Mouse (Mus musculus): ENCODE results near the gene Traf1.

Gene Traf1

DNA sequence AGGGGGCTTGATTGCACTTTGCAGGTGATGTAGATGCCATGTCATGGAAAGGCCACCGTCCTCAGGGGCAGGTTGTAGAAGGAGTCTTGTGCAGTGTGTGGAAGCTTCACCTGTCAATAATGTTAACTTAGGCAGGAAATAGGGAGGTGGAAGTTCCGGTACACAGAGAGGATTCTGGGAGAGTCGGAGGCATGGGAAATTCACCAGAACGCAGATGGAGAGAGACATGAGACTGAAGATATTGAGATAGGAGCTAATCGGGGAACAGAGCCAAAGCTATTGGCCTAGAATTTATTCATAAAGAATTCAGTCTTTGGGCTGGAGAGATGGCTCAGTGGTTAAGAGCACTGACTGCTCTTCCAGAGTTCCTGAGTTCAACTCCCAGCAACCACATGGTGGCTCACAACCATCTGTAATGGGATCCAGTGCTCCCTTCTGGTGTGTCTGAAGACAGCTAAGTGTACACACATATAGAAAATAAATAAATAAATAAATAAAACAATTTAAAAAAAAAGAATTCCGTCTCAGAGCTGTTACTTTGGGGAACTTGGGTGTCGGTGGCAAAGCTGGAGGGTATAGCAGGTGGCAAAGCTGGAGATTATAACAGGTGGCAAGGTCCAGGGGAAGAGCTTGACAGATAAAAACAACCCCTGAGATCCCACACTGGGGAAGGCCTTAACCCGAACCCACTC is 4.8 kb upstream of the Traf1 start:
- DNase-seq: no peak

DNA sequence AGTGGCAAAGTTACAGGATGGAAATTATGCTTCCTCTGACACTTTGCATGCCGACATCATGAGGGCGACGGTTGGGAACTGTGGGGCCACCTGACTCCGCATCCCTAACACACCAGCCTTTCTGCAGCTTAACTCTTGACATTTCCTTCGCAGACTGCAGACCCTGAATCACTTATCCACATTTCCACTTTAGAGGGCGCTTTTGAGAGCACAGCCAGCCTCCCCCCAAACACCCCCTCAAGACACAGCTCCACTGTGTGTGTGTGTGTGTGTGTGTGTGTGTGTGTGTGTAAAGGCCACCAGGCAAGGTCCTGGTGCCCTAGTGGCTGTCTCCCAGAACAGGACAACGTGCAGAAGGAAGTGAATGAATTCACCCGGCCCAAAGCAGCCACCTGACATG is 4.2 kb upstream of the Traf1 start:
- no peak for DNase-seq

DNA sequence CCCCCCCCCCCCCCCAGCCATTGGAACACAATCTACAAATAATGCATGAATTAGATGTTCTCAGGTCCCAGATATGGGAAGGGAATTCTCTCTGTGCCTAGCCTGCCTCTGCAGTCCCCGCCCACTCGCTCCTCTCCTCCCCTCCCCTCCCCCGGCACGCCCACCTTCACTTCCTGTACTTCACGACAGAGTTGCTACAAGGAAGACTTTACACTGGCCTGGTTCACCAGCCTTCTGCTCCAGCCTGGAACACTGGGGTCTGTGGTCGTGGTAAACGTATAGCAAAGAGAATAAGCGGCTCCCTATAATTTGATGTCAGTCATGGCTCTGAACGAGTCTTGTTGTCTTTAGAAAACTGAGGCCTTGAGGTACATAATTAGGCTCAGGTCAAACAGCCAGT is 3.7 kb upstream of the Traf1 start:
- DNase-seq: no peak

DNA sequence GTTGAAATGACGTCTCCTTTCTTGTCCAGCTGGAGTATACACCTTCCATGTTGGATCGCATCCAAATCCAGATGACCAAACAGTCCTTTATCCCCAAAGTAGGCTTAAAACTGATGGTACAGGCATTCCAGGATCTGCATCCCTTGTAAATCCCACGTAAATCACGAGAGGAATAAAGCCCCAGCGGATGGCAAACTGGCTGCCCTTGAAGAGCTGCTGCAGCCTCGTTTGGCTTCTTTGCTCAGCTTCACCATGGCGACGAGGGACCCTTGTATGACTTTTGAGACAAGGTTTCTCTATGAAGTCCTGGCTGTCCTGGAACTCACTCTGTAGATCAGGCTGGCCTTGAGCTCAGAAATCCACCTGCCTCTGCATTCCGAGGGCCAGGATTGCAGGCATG is 3.1 kb upstream of the Traf1 start:
- no peak for DNase-seq

DNA sequence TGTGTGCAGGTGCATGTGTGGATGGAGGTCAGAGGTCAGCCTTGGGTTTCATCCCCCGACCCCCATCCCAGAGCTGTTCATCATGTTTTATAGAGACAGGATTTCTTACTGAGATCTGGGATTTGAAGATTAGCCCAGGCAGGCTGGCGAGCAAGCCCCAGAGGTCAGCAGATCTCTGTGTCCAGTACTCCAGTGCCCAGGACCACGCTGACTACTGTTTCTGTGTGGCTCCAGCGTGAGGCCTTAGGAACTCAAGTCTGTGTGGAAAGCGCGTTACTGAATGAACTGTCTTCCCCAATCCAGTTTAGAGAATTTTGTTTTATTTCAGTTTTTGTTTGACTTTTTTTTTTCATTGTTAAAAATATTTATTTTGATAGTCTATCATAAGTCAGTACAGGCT is 2.7 kb upstream of the Traf1 start:
- no peak for DNase-seq

DNA sequence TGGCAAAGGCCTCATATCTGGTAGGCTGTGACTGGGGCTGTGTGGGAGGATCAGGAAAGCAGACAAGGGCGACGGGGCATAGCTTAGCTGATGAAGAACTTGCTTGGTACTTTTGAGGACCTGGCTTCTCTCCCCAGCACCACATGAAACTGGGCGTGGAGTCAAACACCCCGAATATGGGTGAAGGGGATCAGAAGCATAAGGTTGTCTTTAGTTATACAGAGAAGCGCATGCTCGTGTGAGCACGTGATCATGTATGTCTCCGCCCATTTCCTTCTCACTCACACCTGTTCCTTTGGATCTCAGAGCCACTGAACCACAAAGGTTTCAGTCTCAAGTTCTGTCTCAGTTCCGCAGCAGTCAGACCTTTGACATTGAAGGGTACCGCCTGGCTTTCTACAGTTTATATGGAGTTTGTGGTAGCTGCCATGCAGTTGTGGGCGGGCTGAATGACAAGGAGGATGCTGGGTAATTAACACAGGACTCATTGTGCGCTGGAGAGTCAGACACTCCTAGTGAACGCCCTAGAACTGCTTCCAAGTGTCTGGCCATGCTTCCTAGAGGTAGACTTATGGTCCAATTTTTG is 1.9 kb upstream of the Traf1 start:
- DNase-seq: no peak

DNA sequence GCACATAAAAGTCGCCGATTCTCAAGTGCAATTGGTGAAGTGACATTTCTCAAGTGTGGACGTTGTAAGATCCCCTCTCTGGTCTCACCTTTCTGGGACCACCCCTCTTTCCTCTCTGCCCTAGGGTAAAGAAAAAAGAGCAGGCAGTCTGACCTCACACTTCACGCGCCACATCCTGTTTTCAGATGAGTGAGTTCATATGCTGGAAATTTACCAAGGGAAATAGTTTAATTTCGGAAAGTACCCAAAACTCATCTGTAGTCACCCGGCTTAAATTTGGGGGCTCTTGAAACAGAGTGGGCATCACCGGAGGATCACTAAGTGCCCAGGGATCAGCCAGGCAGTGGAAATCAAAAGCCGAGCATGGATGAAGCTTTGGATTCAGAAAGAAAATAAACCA is 1.3 kb upstream of the Traf1 start:
- DNase-seq: no peak

DNA sequence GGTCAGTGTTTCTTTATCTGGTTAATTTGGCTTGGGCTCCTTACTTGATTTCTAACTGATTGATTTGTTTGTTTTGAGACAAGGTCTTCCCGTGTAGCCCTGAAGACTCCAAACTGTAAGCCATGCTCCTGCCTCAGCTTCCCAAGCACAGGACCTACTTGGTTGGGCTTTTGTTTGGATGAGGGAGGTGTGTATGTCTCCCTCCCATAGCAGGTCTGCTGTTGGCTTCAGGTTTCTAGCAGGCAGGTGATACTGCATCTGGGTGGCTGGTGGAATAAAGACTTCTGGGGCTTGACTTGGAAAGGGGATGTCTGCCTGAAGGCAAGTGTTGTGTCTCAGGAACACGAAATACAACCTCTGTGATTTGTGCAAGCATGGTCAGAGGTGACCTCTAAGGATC is 639 bp upstream of the Traf1 start:
- no peak for DNase-seq

DNA sequence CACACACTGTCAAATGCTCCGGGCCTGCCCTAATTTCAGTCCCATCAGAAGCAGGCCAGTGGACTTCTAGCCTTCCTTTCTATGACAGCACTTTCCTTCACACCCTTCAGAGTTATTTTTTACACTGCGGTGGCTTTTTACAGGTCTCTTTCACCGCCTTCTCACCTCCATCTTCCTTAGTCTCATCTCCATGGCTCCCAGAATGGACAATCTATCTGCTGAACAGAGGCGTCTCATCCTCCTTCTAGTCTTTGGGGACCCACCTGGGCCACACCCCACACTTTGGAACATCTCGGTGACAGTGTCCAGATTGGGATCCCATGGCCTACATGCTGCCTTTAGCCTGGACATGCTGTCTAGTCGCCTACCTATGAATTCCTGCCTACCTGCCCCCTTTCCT is 606 bp downstream of the Traf1 start:
- no peak for DNase-seq

DNA sequence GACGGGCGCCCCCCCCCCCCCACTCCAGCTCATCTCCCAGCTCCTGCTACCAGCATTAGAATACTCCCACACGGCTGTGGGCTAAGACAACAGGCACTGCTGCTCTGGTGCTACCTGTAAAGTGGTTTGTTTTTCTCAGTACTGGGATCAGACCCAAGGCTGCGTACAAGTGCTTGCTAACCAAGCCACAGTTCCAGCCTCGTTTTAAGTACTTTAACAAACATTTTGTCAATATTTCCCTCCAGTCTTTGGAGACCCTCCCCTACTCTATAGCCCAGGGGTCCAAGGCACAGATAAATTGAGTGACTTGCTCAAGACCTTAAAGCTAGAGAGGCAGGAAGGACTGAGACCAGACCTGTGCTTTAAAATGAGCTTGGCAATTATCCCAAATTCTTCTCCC is 1.1 kb downstream of the Traf1 start:
- DNase-seq: no peak

DNA sequence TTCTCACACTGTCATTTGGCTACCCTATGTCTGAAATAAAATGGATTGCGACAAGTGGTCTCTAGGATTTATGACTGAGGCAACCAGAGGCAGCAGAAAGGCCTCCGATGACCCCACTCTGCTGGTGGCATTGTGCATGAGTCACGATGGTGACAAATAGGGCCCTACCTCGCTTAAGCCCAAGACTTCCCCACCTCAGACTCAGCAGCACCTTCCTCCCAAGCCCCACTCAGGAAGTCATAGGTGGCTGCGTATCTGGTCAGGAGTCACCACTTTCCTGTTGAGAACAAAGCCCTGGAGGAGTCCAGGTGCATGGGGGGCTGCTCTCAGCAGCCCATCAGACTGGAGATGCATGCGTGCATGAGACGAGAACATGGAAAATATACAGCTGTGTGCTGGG is 3.0 kb downstream of the Traf1 start:
- DNase-seq: no peak

DNA sequence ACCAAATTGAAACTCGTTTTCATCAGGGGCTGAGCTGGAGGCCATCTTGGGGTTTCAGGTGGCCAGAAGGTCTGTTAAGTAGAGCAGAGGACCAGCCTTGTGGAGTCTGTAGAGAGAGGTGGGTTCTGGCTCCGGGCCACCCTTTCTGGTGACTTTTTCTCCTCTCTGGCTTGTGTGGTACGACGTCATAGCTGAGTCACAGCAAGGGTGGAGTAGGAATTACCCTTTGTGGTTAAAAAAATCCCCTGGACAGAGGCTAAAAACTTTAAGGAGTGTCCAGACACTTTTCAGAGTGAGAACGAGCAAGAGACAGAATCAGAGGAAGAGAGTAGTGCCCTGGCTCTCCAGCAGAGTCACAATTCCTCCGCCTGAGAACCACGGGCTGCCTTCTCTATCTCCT is 3.5 kb downstream of the Traf1 start:
- DNase-seq: no peak

DNA sequence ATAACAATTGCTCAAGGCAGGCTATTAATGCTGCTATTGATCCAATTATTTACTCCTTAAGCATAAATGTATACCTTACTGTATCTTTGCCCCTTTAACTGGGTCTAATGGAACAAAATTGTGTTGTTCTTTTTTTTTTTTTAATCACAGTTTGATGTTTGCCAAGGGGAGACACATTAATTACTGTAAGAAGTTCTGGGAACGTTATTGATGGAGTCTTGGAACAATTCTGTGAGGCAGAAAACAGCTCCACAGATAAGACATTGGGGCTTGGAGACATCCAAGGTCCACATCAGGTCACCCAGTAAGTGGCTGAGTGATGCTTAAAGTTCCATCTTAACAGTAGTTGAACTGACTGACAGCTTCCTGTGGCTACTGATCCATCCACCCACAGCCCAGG is 4.2 kb downstream of the Traf1 start:
- DNase-seq: no peak

DNA sequence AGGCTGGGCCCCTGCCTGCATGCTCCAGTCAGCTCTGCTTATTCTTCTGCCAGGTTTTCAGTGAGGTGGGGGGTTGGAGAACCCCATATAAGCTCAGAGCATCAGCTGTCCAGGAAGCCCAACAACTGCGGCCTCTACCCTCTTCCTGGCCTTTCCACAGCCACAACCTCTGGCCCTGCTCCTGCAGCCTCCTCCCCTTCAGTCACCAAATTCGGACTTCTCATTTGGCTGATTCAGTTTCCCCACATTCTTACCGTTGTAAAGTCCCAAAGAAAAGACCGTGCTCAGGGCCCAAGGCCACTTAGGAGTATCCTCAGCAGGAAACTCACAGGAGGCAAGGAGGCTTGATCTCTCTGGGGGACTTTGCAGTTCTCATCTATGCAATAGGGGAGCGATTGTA is 4.6 kb downstream of the Traf1 start:
- DNase-seq: no peak

DNA sequence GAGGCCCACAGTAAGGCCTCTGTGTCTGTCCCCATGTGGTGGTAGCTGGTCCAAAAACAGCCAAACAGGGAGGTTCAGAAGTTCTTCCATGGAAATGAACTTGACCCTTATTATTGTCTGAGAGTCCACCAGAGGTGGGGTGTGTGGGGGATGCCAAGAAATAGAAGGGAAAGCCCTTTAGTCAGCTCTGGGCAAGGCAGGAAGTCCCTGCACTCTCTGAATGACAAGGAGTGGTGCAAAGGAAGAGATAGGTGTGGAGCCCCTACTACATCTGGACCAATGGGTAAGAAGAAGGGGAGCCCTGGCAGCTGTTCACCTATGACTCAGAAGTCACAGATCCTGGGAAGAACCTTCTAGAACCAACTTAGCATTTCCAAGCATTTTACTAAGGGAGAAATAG is 7.2 kb downstream of the Traf1 start:
- DNase-seq: no peak

DNA sequence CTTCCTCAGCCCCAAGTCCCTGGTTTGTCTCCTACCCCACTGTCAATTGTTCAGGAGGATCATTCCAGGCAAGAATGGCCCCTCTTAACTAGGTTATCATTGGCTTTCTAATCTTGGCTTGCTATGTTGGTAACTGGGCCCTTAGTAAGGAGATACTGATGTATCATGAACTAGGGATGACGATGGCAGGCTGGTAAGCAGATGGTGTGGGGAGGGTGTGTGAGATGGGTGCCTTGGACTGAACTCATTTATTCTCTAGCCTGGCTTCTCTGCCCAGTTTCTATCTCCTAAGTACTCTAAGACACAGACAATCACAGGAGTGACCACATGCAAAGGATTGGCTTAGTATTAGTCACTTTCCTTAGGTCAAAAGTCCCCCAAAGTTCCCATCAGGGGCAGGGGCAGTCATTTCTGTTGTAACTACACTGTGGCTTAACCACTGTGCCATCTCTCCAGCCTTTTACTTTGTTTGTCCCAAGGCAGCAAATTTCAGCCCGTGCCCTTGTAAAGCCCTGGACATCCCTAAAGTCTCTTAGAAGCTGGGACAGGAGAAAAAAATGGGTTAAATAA is 7.9 kb downstream of the Traf1 start:
- DNase-seq: no peak

DNA sequence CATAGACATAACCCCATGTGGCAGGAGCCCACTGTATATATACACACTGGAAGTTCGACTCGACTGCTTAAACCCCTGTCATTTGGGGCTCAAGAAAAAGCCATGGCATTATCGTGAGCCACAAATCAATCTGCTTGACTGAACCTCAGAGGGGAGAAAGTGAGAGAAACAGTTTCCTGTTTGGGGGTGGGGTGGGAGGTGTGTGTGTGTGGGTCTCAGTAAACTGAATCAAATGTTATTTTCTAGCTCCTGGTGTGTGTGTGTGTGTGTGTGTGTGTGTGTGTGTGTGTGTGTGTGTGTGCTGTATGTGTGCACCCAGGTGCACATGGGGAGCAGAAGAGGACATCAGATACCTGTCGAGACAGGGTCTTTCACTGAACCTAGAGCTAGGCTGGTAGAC is 8.6 kb downstream of the Traf1 start:
- DNase-seq: no peak

DNA sequence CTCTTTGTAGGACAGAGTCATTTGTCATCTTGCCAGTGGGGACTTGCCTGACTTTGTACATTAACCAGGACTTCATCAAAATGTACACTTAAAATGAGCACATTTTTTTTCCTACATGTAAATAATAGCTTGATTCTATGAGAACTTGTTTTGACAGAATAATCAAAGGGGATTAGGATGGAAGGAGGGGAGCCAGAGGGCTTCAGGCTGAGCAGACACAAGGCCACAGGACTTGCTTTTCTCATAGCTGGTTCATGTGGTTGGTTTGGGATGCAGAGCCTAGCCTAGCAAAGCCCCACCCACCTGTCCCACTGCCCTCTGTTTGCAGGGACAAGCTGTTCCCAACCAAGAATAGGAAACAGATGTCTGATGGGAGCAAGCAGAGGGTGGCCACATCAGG is 10.1 kb downstream of the Traf1 start:
- DNase-seq: no peak

DNA sequence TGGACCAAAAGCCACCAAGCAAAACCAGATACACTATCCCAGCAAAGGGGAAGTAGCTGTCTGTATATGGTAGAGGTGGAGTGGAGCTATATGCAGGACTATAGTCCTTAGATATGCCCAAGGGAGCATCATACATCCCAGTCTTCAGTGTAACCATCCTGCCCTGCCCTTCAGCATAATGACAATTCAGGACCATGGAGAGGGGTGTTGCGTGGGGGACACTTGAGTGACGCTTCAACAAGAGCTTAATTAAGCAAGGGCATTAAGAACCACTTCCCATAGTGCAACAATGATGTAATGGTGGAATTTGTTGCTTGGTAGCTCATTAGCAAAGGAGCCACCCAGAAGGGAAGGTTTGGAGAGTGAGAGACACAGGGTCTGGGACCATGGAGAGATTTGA is 12.9 kb downstream of the Traf1 start:
- no peak for DNase-seq

DNA sequence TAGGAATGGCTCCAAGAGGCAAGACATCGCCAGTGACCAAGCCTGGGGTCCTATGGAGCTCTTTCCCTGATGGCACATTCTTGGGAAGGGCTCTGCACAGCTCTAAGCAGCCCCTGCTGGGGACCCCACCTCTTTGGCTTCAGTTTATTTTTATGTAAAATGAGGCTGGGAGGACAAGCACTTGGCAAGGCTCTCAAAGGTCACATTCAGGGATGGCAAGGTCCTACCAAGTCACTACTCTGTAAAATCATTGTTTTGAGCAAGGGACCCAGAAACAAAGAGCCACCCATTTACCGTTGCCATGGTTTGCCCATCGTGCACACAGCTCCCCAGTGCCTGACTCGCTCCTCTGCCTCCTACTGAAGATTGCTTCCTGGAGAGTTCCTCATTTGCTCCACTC is 15.5 kb downstream of the Traf1 start:
- DNase-seq: no peak

DNA sequence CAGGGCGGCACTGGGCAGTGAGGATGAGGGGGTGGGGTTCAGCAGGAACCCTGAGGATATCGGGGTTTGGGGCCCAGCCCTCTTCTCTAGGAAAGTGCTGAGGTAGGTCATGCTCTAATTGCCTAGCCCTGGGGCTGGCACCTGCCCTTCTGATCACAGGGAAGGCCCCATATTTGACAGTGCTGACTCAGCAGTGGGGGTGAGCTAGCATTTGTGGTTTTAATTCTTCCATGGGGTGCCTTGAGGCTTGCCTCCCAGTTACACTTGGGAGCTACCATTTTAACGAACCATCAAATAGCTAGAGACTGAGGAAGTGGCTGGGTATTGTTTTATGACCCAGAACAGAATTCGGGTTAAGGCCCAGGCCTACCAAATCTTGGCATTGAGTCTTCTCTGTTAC is 16.0 kb downstream of the Traf1 start:
- no peak for DNase-seq

DNA sequence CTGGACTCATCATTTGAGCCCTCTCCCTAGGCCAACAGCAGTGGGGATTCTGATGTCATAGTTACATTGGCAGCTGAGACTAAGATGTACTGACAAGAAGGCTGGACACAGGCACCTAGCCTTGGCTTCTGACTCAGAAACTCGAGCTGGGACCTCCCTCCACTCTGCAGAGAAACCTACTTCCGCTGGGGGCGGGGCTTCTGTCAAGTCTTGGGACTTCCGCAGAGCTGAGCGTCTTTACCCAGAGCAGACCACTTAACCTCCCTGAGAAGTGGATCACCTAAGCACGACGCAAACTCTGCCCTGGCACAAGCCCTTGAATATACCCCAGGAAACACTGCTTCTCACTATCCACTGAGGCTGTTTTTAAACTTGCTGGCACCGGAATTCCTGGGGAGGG is 16.8 kb downstream of the Traf1 start:
- DNase-seq: no peak

DNA sequence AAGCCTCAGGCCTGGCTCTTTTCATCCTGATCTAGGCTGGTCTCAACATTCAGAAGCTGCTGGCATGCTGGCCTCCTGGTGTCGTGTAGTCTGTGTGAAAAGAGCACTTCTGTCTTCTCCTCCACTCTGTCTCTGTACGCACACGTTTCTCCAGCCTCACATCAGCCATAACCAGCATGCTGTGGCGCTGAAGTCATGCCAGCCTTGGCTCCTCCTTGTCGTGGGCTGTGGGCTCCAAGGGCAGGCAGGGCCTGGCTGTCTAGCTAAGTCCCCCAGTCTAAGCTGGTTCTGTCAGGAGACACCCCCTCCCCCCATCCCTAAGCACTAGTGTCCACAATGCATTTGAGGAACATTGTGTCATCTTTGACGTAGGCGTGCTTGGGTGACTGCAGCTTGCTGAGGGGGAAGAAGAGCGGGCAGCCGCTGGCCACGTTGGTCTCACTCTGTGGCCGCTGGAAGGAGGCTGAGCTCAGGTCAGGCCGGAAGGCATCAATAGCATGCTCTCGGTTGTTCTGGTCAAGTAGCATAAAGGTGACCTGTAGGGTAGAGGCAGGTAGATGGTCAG is 17.9 kb downstream of the Traf1 start:
- no peak for DNase-seq

DNA sequence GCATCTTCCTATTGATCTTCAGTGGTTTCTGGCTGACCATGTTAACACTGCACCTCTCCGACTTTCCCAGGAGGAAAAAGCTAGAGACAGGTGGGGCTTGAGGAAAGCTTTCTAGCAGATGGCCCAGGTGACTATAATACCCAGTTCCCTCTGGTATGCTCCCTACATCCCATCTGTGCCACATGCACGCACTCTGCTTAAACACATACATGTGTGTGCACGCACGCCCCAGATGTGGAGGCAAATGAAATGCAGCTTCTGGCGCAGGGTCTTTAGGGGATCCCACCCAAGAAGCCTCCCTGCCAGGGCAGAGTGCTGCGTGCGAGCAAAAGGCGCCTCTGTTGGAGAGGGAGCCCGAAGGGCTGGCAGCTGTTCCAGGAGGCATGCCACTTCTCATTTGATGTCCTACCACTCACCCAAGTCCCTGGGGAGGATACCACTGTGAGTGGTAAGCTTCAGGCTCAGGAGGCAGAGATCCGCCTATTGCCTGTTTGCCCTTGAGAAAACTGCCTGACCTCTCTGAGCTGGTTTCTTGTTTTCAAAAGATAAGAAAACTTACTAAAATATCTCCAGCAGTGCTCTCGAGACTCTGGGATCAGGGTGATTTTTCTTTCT is 20.4 kb downstream of the Traf1 start:
- DNase-seq: no peak

Measured in right cerebral cortex, adult 18-20 months (tissue).